Mouse (Mus musculus): ENCODE results near the gene Hist1h4h. TPM values are rescaled to one million over a fixed set of nuclear protein-coding genes. Genes with fewer than 3 reads are reported as not detected.

Gene Hist1h4h
- polyA plus RNA-seq, 1 experiment: 16.9 TPM

DNA sequence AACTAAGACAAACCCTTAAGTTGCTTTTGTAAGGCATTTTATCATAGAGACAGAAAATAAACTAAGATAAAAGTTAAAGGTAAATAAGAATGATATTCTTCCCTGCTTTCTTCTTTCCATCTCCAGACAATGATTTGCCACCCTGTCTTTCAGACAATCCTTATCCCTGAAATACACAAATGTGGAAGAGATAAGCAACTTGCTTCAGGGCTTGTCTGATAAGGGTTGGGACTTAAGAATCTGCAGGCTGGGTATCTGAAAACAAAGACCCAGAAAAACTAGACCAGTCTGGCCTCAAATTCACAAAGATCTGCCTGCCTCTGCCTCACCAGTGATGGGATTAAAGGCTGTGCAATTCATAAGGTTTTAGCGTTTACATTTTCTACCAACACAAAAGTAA, 39.6 kb upstream of the Hist1h4h start:
- Histone ChIP-seq H3K4me1 (ENCODE audit: control insufficient read depth, insufficient read depth, low read length) (peaks cover 6% of the 10 kb centered on the region), H3K4me3 (ENCODE audit: low read depth, low read length) (no peak overlapping the region), H3K27ac (ENCODE audit: insufficient read depth, low read length) (no peak overlapping the region), H3K27me3 (ENCODE audit: control insufficient read depth, insufficient read depth, low read length, poor library complexity, severe bottlenecking) (no peaks in the 10 kb centered on the region), H3K36me3 (ENCODE audit: control insufficient read depth, insufficient read depth, low read length, poor library complexity, severe bottlenecking) (no peaks in the 10 kb centered on the region), H3K9ac (ENCODE audit: low read depth, poor library complexity, severe bottlenecking) (no peak overlapping the region), H3K9me3 (replicated peaks; ENCODE audit: control insufficient read depth, insufficient read depth, low read length, poor library complexity, severe bottlenecking) (no peaks in the 10 kb centered on the region)
- TF ChIP-seq CTCF (IDR thresholded peaks at IDR 0.05; ENCODE audit: low read depth, low read length): no peak
- TF ChIP-seq EP300 (IDR thresholded peaks at IDR 0.05; ENCODE audit: insufficient read depth, low read depth, low read length): no peak
- no peak for TF ChIP-seq POLR2A (IDR thresholded peaks at IDR 0.05; ENCODE audit: insufficient read depth, low read length)

DNA sequence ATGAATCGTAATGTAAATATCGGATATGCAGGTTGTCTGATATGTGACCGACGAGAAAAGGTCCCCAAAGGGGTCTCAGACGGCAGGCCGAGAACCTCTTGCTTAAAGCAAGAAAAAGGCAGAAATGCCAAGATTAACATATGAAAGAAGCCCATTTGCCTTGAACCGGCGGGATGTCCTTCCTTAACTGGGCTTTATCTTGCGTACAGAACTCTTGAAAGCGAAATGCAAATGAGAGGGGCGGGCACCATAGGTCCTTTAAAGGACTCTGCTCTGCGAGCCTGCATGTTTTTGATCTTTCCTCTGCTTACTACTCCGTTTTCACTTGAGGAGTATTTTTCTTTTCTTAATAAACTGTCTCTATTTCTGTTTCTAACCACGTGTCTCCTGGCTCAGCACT, 38.9 kb upstream of the Hist1h4h start:
- Histone ChIP-seq H3K4me3 (ENCODE audit: low read depth, low read length) (no peak overlapping the region), H3K9ac (ENCODE audit: low read depth, poor library complexity, severe bottlenecking) (no peak overlapping the region; the same call in 1 of the 2 replicates), H3K27ac (ENCODE audit: insufficient read depth, low read length) (peak overlapping the region; percentile 77; the same call in 1 of the 2 replicates), H3K36me3 (ENCODE audit: control insufficient read depth, insufficient read depth, low read length, poor library complexity, severe bottlenecking) (no peaks in the 10 kb centered on the region), H3K4me1 (ENCODE audit: control insufficient read depth, insufficient read depth, low read length) (peaks cover 6% of the 10 kb centered on the region), H3K9me3 (replicated peaks; ENCODE audit: control insufficient read depth, insufficient read depth, low read length, poor library complexity, severe bottlenecking) (no peaks in the 10 kb centered on the region), H3K27me3 (ENCODE audit: control insufficient read depth, insufficient read depth, low read length, poor library complexity, severe bottlenecking) (no peaks in the 10 kb centered on the region)
- TF ChIP-seq POLR2A (IDR thresholded peaks at IDR 0.05; ENCODE audit: insufficient read depth, low read length) (no peak), CTCF (IDR thresholded peaks at IDR 0.05; ENCODE audit: low read depth, low read length) (no peak), EP300 (IDR thresholded peaks at IDR 0.05; ENCODE audit: insufficient read depth, low read depth, low read length) (peak; percentile 64)

DNA sequence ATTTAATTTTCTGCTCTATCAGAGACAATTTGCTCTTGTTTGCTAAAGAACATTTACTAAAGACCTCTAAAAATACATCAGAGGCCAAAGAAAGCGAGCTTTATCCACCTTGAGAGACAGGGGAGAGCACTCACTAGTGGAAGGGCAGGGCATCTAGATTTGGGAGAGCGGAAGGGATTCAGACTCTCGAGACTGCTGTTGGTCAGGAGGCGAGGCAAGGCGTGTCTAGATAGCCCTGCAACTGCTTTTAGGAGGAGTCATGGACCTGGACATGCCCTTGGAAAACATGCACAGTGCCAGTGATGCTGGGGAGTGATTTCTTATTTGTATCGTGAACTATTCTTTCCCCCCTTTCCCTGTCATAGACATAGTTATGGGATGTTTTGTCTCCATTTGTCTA, 35.3 kb upstream of the Hist1h4h start:
- Histone ChIP-seq H3K4me1 (ENCODE audit: control insufficient read depth, insufficient read depth, low read length) (peaks cover 1% of the 10 kb centered on the region), H3K36me3 (ENCODE audit: control insufficient read depth, insufficient read depth, low read length, poor library complexity, severe bottlenecking) (no peaks in the 10 kb centered on the region), H3K4me3 (ENCODE audit: low read depth, low read length) (no peak overlapping the region), H3K9me3 (replicated peaks; ENCODE audit: control insufficient read depth, insufficient read depth, low read length, poor library complexity, severe bottlenecking) (no peaks in the 10 kb centered on the region), H3K27ac (ENCODE audit: insufficient read depth, low read length) (no peak overlapping the region), H3K9ac (ENCODE audit: low read depth, poor library complexity, severe bottlenecking) (no peak overlapping the region), H3K27me3 (ENCODE audit: control insufficient read depth, insufficient read depth, low read length, poor library complexity, severe bottlenecking) (no peaks in the 10 kb centered on the region)
- TF ChIP-seq CTCF (IDR thresholded peaks at IDR 0.05; ENCODE audit: low read depth, low read length): no peak
- TF ChIP-seq EP300 (IDR thresholded peaks at IDR 0.05; ENCODE audit: insufficient read depth, low read depth, low read length): no peak
- TF ChIP-seq POLR2A (IDR thresholded peaks at IDR 0.05; ENCODE audit: insufficient read depth, low read length): no peak

DNA sequence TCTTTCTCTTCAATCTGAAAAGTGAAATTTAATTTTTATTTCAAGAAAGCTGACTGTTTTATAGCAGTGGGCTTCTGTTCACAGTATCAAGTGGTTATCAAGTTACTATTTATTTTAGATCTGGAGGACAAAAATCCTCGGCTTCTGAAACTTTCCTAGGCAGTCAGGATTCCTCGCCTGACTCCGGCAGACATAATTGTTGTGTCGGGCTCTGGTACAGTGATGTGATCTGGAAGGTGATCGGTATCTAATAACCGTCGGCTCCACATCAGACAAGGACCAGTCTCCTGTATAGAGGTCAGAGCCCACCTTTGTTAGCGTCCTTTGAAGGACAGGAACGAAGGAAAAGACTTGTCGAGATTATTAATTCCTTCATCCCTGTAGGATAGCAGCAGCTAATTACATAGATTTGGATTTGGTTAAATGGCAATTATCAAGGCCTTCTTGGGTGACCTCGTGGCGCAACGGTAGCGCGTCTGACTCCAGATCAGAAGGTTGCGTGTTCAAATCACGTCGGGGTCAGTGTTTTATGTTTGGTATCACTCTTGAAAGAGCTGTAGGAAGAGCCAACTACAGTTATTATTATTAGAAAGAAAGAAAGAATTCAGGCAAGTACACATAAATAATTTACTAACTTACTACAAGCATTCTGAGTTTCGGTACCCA, 33.1 kb upstream of the Hist1h4h start:
- Histone ChIP-seq H3K4me1 (ENCODE audit: control insufficient read depth, insufficient read depth, low read length) (peaks cover 1% of the 10 kb centered on the region), H3K36me3 (ENCODE audit: control insufficient read depth, insufficient read depth, low read length, poor library complexity, severe bottlenecking) (no peaks in the 10 kb centered on the region), H3K9me3 (replicated peaks; ENCODE audit: control insufficient read depth, insufficient read depth, low read length, poor library complexity, severe bottlenecking) (no peaks in the 10 kb centered on the region), H3K9ac (ENCODE audit: low read depth, poor library complexity, severe bottlenecking) (peak overlapping the region; percentile 82), H3K27ac (ENCODE audit: insufficient read depth, low read length) (no peak overlapping the region), H3K27me3 (ENCODE audit: control insufficient read depth, insufficient read depth, low read length, poor library complexity, severe bottlenecking) (no peaks in the 10 kb centered on the region), H3K4me3 (ENCODE audit: low read depth, low read length) (peak overlapping the region; percentile 92)
- 0 out of 2 replicates have a peak, but pooled peaks have one; percentile 27 for TF ChIP-seq EP300 (IDR thresholded peaks at IDR 0.05; ENCODE audit: insufficient read depth, low read depth, low read length)
- TF ChIP-seq CTCF (IDR thresholded peaks at IDR 0.05; ENCODE audit: low read depth, low read length): no peak
- TF ChIP-seq POLR2A (IDR thresholded peaks at IDR 0.05; ENCODE audit: insufficient read depth, low read length): no peak

DNA sequence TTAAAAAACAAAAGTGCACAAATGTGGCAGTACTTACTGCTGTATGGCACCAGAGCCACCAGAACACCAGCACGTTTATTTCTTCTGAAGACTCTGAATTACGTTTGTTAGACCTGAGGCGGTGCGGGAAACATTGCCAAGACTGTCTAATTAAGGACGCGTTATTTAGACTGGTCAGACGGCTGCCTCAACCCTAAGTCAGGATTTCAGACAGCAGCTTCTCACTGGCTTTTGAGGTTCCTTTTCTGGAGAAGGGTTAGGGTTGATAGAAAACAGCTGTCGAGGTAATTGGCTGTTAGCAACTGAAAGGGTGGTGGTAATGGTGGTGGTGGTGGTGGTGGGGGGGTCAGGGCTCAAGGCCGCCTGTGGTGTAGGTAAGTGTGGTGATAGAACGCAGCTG, 32.2 kb upstream of the Hist1h4h start:
- H3K9me3 ChIP-seq (replicated peaks; ENCODE audit: control insufficient read depth, insufficient read depth, low read length, poor library complexity, severe bottlenecking): no peaks in the 10 kb centered on the region
- peak overlapping the region; percentile 89 for H3K4me3 ChIP-seq (ENCODE audit: low read depth, low read length)
- H3K27me3 ChIP-seq (ENCODE audit: control insufficient read depth, insufficient read depth, low read length, poor library complexity, severe bottlenecking): no peaks in the 10 kb centered on the region
- H3K36me3 ChIP-seq (ENCODE audit: control insufficient read depth, insufficient read depth, low read length, poor library complexity, severe bottlenecking): no peaks in the 10 kb centered on the region
- H3K4me1 ChIP-seq (ENCODE audit: control insufficient read depth, insufficient read depth, low read length): peaks cover 1% of the 10 kb centered on the region
- H3K27ac ChIP-seq (ENCODE audit: insufficient read depth, low read length): 0 out of 2 replicates have a peak overlapping the region, but pooled peaks have one; percentile 4
- TF ChIP-seq POLR2A (IDR thresholded peaks at IDR 0.05; ENCODE audit: insufficient read depth, low read length): no peak
- no peak for TF ChIP-seq EP300 (IDR thresholded peaks at IDR 0.05; ENCODE audit: insufficient read depth, low read depth, low read length)
- TF ChIP-seq CTCF (IDR thresholded peaks at IDR 0.05; ENCODE audit: low read depth, low read length): no peak
- peak overlapping the region; percentile 38 for H3K9ac ChIP-seq (ENCODE audit: low read depth, poor library complexity, severe bottlenecking)

DNA sequence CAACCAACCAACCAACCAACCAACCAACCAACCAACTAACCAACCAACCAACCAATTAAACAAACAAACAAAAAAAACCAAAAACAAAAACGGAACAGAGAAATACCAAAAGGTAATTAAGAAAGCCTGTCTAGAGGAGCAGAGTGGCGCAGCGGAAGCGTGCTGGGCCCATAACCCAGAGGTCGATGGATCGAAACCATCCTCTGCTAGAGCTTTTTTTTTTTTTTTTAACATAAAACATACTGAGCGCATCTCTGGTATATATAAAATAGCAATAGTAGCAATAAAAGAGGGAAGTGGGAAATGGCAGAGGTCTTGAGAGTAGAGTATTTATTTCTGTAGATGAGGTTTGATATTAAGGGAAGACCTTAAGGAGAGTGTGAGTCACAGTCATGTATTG, 30.9 kb upstream of the Hist1h4h start:
- Histone ChIP-seq H3K4me1 (ENCODE audit: control insufficient read depth, insufficient read depth, low read length) (peaks cover 3% of the 10 kb centered on the region), H3K4me3 (ENCODE audit: low read depth, low read length) (no peak overlapping the region), H3K9ac (ENCODE audit: low read depth, poor library complexity, severe bottlenecking) (peak overlapping the region; percentile 38), H3K27ac (ENCODE audit: insufficient read depth, low read length) (no peak overlapping the region), H3K36me3 (ENCODE audit: control insufficient read depth, insufficient read depth, low read length, poor library complexity, severe bottlenecking) (no peaks in the 10 kb centered on the region), H3K27me3 (ENCODE audit: control insufficient read depth, insufficient read depth, low read length, poor library complexity, severe bottlenecking) (no peaks in the 10 kb centered on the region), H3K9me3 (replicated peaks; ENCODE audit: control insufficient read depth, insufficient read depth, low read length, poor library complexity, severe bottlenecking) (no peaks in the 10 kb centered on the region)
- TF ChIP-seq POLR2A (IDR thresholded peaks at IDR 0.05; ENCODE audit: insufficient read depth, low read length): no peak
- TF ChIP-seq EP300 (IDR thresholded peaks at IDR 0.05; ENCODE audit: insufficient read depth, low read depth, low read length): no peak
- TF ChIP-seq CTCF (IDR thresholded peaks at IDR 0.05; ENCODE audit: low read depth, low read length): no peak
